Mouse (Mus musculus) left cerebral cortex, adult 8-10 months (tissue): ENCODE data around the gene Pabpc6. TPM values are rescaled to one million over a fixed set of nuclear protein-coding genes. Genes with fewer than 3 reads are reported as not detected.

Source experiments
- DNase-seq, 2 experiments: peaks; one replicate each; pipeline ENCODE4 v3.0.0; 2022; ENCODE audit warnings: low spot score in 2 of 2
- total RNA-seq, 4 experiments: library from RNA; stranded (reverse); gene quantifications; 2 replicates each; pipeline ENCODE4 v1.2.4; 2022

Pabpc6 gene
- under 1 TPM in 2 of 4 experiments, not detected in 2; 0.09 to 0.15 TPM for total RNA-seq

- no peak for DNase-seq
These were observed at the start of gene Pabpc6 for GRCm38 (mm10) chr17:9669283-9669905. Gene Pabpc6 (minus strand): TSS chr17:9669717.

- DNase-seq, result no peak
These were observed 41.4 kb upstream of the Pabpc6 start for GRCm38 (mm10) chr17:9710910-9711309.

DNA sequence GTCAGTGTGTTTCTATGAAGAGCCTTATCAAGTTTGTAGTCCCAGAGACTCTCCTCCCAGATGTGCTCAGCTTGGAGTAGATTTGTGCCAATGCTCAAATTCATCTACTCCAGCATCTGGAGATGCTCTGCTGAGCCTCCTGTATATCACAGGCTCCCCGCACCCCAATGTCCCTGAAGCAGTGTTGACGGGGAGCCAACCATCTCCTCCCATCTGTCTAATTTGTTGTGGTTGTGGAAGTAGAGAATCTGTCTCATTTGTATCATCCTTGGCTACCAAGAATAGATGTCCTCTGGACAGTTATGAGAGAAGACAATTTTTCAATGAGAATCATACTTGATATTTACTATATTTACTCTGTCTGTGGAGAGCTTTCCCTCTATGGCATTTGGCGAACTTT, 39.4 kb upstream of the Pabpc6 start:
- DNase-seq, result no peak

- DNase-seq, result no peak
These were observed 37.8 kb upstream of the Pabpc6 start for GRCm38 (mm10) chr17:9707356-9707755.

DNA sequence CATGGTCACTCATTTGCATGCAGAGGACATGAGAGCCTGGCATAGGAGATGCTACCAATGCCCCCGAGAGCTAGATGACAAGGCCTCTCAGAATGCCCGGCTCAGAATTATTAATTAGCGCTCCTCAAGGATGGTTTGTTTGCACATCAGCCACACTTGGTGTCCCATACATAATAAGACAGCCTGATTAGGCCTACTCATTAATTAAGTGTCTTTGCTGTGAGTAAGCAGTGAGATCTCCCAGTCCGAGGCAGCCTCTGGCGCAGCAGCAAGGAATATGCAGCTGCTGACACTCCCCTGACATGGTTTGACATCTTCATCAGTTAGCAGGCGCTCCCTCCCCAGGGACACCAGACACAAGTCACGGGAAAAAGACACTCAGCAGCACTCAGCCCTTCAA, 28.2 kb upstream of the Pabpc6 start:
- no peak for DNase-seq

GRCm38 (mm10) chr17:9691251-9691650, 21.7 kb upstream of the Pabpc6 start:
- no peak for DNase-seq

DNA sequence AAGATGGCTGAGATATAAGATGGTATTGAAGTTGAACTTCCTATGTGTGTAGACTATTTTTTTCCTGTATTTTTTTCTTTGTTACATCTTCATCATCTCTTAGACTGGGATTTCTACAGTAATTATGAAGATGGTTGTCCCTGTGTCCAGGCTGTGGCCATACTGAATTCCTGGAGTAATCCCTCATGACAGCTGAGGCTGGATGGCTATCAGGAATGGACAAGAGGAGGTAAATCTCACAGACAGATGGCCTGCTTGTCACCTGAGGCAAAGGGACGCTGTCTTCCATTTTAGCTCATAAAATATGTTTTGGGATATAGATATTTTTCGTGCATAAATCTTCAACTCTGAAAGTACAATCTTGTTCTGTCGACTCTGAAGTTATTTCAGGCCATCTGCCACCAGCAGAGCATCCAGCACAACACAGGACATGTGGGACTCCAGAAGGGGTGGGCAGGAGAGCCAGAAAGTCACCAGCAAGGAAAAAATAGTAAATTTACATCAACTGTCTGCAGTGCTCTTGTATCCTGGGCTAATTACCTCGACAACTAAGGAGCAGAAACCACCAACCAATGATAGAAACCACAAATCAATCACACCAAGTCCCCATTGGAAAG, 14.1 kb upstream of the Pabpc6 start:
- DNase-seq, result no peak

- DNase-seq, result peak in 1 of 2 experiments; percentile 26
These were observed 11.2 kb upstream of the Pabpc6 start for GRCm38 (mm10) chr17:9680741-9681140.

DNA sequence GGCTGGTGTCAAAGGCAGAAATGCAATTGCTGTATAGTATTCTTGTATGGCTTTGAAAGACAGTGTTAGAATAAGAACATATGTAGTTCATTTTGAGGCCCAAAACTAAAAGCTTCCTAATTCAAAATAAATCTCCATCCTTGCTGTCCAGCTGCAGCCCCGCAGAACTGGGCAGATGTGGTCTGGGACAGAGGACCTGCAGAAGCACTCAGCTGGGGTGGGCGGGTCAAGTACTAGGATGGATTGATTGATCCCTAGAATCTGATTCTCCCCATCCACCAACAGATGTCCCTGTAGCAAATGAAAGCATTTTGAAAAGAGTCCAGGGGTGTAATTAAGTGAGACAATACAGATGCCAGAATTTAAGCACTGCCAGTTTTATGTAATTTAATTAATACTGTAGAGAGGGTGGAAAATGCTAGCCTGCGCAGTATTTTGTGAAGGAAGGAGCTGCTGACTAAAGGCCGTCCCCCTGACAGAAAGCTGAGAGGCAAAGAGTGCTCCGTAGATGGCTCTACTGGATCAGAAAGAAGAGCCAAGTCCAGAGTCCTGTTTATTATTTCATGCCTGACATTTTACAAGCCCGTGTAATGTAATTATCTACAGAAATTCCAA, 5.8 kb upstream of the Pabpc6 start:
- no peak for DNase-seq

DNA sequence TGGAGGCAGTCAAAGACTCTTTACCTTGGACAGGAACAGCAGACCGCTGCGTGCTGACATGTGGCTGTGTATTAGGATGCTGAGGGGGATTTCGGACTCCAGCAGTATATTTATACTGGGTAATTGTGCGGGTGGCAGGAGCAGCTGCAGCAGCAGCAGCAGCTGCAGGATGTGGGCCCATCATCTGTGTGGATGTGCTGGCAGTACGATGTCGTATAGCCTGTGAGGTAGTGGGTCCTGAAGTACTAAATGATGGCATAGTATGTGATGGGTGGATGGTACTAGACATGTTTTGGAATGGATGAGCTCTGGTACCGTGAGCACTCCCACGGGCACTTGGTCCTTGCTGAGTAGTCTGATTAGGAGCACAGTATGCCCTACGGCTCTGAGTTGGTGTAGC, 1.6 kb downstream of the Pabpc6 start:
- no peak for DNase-seq

GRCm38 (mm10) chr17:9658651-9659050, 10.9 kb downstream of the Pabpc6 start:
- DNase-seq, result no peak

DNA sequence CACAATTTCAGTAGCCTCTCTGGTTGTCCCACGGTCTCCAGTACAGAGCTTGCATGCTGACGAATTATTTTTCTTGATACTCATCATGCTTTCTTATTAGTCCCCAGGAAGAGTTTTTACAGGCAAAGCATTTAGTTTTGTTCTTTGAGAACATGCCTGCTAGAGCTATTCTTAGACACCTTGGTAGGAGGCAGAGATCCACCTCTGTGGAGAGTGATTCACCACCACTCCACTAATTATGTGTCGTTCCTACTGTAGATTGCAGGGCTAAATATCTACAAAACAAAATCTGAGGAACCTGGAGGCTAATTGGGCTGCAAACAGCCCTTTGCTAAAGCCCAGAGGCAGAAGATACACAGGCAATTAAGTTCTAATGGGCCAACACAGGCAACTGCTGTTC, 15.4 kb downstream of the Pabpc6 start:
- DNase-seq, result peak in 1 of 2 experiments; percentile 21

DNA sequence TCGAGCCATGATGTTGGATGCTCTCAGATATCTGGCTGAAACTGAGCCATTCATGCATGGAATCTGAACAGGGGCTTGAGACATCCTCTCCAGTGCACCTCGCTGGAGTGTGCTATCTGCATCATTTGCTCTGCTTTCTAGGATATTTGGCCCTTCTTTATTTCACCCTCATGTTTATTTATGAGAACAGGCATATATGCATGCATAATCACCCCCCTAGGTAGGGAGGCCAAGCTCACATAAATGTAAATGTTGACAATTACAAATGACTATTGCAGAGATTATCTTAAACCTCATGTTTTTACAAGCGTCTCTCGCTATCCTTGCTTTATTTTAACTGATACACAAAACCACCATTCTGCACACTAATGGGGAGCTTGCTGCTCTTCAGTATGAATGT, 21.9 kb downstream of the Pabpc6 start:
- no peak for DNase-seq

GRCm38 (mm10) chr17:9643657-9644180, 25.8 kb downstream of the Pabpc6 start:
- DNase-seq, result no peak

DNA sequence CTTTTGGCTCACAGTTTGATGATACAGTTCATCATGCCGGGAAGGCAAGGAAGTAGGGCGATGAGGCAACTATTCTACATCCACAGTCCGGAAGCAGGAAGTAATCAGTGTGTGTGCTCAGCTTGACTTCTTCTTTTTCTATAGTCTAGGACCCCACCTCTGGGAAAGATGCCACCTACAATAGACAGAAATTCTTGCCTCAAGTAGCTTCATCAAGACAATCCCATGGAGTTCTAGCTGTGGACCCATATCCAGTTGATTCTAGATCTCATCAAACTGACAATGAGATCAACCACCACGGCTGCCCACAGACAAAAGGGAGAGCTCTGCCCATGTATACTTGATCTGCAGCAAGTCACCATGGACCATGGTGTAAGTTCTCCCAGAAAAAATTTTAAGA, 32.5 kb downstream of the Pabpc6 start:
- no peak for DNase-seq

DNA sequence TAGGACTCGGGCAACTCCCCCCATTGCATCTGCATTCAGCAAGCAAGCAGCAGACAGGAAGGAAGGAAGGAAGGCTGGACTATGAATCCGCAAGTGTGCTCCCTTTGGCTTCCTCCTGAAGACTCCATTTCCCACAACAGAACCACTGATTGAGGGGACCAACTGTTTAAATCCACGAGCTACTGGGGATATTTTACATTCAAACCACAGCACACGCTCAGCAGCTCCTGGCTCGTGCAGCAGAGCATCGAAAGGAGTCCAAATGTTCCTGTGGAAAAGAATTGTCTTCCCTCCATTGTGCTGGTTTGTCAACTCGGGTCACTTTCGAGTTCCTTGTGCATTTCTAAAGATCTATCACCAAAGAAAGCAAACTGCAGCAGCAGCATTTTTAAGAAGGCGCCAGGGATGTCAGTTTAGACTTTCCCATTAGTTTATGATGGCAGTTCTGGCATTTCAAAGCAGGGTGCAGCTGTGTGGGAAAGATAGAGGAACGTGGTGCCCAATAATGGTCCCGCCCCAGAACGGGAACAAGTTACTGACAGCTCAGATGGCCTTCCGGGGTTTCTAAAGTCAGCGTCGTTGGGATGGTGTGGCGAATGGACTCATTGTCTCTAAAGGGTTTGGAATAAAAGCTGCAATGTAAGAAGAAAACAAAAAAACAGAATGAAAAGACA, 36.8 kb downstream of the Pabpc6 start:
- peak in 1 of 2 experiments; percentile 13 for DNase-seq

DNA sequence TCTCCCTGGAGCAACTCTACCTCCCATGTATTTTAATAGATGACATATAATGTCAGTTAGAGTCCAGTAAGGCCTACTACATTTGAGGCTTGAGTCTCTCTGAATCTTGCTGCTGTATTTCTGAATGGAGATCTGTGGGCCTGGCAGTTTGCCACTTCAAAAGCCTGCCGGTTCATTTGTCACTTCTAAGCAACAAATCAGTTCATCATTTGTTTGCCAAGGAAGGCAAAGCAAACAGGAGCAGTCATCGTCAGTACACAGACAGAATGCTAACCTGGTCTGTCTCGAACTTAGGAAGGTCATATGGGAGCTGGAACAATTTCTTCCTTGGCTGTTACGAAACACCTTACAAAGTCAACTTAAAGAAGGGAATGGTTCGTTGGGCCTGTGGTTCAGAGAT, 37.4 kb downstream of the Pabpc6 start:
- DNase-seq, result no peak

DNA sequence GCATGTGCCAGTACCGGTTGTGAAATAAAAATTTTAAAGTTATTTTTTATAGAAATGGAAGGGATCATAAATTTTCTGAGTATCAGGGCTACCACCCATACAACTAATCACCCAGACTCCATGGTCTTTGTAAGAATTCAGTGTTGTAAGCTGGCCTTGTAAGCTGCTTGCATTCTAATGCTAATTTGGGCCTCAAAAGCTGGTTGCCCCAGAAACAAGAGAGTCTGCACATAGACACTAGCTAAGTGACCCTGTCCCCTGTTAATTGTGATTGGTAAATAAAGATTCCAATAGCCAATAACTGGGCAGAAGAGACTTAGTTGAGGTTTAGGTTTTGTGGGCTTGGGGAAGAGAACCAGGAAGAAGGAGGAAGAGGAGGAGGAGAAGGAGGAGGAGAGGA, 38.4 kb downstream of the Pabpc6 start:
- DNase-seq, result no peak

DNA sequence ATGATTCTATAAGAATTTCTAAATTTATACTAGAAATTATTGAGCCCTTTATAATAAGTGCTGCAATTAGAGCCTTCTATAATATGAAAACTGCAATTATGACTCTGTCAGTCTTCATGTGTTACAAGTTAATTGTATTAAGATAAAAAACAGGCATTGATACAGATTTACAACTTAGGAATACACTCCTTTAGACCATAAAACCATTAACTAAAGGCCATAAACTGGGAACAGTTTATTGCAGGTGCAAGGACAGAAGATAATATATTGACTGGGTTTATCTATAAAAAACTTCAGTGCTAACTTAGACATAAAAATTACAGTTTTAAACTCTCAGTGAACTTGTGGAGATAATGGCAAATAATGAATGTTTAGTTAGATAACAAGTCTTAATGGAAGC, 42.5 kb downstream of the Pabpc6 start:
- no peak for DNase-seq
